Mouse (Mus musculus): ENCODE data around the gene Olfr573-ps1.

Gene Olfr573-ps1

GRCm38 (mm10) chr7:102942475-102942874 is at the start of gene Olfr573-ps1:
Gene Olfr573-ps1, minus strand, starts transcription at chr7:102942575.
- DNase-seq (ENCODE audit: extremely low spot score, low read depth, low spot score), result no peak

DNA sequence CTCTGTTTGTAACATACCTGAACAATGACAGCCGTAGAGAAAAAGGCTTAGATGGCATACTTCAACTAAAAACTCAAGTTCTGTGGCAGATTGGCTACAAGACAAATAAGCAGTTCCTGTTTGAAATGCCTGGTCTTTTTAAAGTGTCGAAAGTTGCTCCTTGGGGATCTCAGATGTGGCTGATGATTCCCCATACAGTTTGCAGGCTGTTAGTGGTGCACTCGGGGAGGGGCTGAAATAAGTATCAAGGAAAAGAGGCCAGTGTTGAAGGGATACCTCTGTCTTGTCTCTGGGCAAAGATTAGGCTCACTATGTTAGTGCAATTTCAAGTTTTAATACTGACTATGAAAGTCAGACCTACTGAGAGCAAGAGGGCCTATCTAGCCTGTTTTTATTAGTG is 46.8 kb upstream of the Olfr573-ps1 start, which contains the start of gene Olfr578:
Olfr578 (minus strand) TSS at position 101 of the 400 bp plus-strand sequence.
- no peak for DNase-seq (ENCODE audit: extremely low spot score, low read depth, low spot score)

GRCm38 (mm10) chr7:102975843-102976242 is 33.5 kb upstream of the Olfr573-ps1 start, which contains the start of gene Olfr577:
Gene Olfr577, minus strand, starts transcription at chr7:102975943.
- DNase-seq (ENCODE audit: extremely low spot score, low read depth, low spot score), result no peak

DNA sequence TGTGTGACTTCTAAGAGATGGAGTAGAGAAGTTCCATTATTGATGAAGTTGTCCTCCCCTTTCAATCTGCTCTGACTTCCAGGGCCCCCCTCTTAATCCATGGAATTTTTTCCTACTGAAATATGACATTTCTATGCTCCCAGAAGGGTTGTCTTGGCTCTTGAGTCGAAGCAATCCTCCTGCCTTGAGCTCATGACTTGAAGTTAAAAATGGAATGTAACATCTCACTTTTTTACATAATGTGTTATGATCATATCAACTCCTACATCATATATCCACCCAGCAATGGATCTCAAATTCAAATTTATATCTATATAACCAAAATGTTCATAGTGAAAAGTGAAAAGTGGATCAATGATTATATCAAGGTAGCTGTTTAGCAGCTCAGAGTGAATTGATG is 32.0 kb upstream of the Olfr573-ps1 start:
- no peak for DNase-seq (ENCODE audit: extremely low spot score, low read depth, low spot score)

DNA sequence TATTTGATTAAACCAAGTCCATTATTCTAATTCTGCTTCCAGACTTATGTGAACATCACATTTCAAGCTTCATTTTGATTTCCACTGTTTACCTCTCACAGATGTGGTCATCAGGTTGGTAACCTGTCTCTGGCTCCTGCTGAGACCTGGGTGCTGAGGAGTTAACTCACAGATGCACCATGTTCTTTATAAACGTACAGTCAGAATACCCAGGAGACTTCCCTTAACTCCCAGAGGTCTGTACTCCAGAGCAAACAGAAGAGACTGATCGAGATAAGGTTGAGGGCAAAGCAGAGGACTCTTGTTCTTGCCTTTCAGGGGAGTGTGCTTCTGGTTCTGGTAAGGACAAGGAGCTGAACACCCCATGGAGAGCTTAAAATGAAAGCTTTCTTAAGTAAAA is 20.0 kb upstream of the Olfr573-ps1 start, which contains the start of gene Olfr576:
Olfr576 (plus strand) TSS at position 301 of the 400 bp plus-strand sequence.
- no peak for DNase-seq (ENCODE audit: extremely low spot score, low read depth, low spot score)

DNA sequence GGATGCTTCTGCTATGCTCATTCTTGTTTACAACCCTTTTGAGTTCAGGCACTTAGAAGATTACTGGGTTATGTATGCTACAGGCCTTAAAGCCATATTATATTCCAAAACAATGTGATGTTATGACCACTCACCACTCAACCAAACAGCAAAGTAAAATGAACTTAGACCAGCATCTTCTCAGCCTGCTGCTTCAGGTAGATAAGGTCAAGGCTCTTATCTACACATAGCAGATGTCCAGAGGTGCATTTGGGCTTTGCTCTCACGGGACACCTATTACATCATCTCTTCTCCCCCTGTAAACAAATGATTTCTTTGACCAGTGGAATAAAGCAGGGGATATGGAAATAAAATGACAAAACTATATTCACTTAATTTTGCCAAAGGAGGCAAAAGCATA is 16.2 kb upstream of the Olfr573-ps1 start, which contains the start of gene Olfr575:
Olfr575 (minus strand) TSS at position 183 of the 400 bp plus-strand sequence.
- no peak for DNase-seq (ENCODE audit: extremely low spot score, low read depth, low spot score)

GRCm38 (mm10) chr7:102958137-102958536 is 15.8 kb upstream of the Olfr573-ps1 start:
- DNase-seq (ENCODE audit: extremely low spot score, low read depth, low spot score), result no peak

- no peak for DNase-seq (ENCODE audit: extremely low spot score, low read depth, low spot score)
Measured at GRCm38 (mm10) chr7:102950732-102951131, 8.4 kb upstream of the Olfr573-ps1 start.

DNA sequence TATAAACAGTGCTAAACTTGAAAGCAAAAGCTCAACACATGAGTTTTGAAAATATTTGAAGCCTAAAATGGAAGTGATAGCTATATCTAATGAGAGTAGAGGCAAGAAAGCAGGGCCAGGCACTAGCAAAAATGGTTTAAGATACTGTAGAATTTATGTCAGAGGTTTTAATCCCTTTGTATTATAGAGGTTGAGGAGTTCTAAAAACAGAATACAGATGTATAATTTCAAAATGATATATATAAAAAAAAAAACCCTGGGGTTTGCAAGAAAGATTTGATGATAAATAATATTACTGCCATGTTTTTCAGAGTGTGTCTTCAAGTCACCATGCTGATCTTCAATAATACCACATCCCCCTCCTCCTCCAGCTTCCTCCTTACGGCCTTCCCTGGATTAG is 5.8 kb upstream of the Olfr573-ps1 start, which contains the start of gene Olfr574:
Olfr574 (plus strand) TSS at position 301 of the 400 bp plus-strand sequence.
- no peak for DNase-seq (ENCODE audit: extremely low spot score, low read depth, low spot score)

DNA sequence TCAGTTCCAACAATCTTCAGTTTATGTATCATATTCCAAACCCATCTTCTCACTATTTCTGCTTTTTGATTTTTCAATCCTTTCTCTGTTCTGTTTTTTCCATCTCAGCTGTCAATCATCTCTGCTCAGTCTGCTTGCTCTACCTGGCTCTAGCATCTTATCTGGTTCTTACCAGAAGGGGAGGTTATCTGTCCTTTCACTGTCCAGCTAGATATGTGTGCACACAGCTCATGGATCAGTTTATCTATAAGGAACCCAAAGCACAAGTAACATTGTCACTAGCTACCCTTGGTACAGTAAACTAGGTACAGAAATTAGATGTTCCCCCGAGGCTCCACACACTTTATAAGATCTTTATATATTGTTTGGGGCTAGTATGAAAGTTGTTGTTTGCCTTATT is 1.0 kb upstream of the Olfr573-ps1 start:
- DNase-seq (ENCODE audit: extremely low spot score, low read depth, low spot score), result no peak

DNA sequence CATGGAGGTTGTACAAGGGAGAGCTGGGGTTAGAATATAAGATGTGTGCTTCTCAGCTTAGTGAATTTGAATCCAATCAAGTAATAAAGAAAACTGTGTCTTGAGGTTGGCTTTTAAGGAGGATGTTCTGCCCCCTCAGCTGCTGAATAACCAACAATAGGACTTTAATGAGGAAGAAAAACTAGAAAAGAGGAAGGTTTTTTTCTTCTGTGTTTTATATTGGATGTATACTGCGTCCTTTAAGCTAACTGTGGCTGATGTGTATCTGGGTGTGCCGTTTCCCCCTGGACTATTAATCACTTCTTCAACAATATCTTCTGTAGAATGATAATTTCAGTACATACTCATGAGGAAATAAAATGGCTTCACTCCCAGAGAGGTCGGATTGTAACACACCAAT is 15.3 kb downstream of the Olfr573-ps1 start:
- DNase-seq (ENCODE audit: extremely low spot score, low read depth, low spot score), result no peak

DNA sequence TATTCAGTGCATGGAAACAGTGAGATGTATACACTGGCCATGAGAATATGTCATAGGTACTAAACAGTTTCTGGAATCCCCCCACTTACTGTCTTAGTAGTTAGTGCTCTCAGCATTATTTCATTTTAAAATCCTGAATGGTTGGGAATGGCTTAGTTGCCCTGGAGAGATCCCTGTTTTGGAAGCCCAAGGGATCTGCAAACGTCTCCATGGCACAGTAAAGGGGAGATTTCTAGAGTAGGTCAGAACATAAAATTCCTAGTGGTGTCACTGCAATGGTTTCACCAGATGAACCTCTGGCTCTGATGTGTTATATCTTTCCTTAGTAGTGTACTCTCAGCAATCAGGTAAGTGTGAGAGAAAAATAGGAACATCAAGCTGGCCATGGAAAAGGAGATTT is 18.3 kb downstream of the Olfr573-ps1 start, which contains the start of gene Olfr572:
Olfr572 (plus strand) TSS at position 301 of the 400 bp plus-strand sequence.
- DNase-seq (ENCODE audit: extremely low spot score, low read depth, low spot score), result no peak

DNA sequence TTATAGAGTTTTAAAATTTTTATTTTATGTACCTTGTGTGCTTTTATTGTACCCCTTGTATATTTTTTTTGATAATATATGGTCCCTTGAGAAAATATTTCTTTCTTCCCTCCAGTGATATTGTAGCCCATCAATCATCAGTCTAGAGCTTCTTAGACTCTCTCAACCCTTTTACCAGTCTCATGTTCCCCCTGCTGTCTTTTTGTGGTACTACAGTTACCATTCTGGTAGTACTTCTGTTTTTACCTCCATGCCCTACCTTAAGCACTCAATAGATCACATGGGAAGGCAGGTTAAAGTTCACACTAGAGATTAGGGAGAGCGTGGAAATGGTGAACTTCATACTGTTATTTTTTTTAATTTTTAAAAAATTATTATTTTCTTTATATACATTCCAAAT is 22.7 kb downstream of the Olfr573-ps1 start:
- DNase-seq (ENCODE audit: extremely low spot score, low read depth, low spot score), result peak; percentile 30

DNA sequence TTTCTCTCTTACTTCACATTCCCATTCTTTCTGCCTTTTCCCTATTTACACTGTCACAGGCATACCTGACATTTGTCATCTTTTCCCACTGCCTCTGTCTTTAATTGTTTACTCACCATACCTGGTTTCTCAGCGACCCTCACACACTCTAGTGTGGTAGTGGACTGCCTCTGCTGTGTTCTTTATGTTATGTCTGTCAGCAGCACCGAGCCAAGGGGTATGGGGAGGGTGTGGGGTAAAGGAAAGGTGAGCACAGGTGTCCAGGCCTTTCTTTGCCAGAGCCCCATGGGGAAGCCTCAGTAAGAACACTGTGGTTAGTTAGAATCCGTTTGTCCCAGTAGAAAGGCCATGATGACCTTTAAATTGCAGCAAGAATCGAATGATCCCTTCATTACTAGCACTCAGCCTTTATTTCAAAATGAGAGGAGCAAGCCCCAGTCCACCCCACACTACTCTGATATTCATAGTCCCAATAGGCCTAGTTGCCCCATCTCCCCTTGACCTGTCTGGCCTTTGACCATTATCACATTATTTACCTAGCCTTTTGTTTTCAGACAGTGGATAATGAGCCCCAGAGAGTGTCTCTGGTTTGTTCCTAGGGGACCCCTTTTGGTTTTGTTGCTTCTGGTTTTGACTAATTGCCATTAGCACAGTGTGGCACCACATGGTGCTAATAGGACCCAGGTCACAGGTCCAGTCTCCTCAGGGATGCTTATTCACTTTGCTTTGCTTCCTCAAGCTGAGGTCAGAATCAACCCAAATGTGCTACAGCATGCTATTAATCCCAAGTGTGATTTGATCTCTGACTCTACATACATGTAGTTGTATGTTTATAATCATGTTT is 25.1 kb downstream of the Olfr573-ps1 start, which contains the start of gene Olfr571:
Olfr571 (minus strand) TSS at position 505 of the 844 bp plus-strand sequence.
- DNase-seq (ENCODE audit: extremely low spot score, low read depth, low spot score), result no peak

- DNase-seq (ENCODE audit: extremely low spot score, low read depth, low spot score), result no peak
Measured at GRCm38 (mm10) chr7:102916405-102916804, 26.0 kb downstream of the Olfr573-ps1 start.

GRCm38 (mm10) chr7:102915261-102915660 is 27.1 kb downstream of the Olfr573-ps1 start:
- DNase-seq (ENCODE audit: extremely low spot score, low read depth, low spot score), result no peak

Measured in hindlimb bud, embryonic 11.5 days (tissue).